Comparison of ENCODE assay signal across 9 mouse cellular contexts in the genomic region with DNA sequence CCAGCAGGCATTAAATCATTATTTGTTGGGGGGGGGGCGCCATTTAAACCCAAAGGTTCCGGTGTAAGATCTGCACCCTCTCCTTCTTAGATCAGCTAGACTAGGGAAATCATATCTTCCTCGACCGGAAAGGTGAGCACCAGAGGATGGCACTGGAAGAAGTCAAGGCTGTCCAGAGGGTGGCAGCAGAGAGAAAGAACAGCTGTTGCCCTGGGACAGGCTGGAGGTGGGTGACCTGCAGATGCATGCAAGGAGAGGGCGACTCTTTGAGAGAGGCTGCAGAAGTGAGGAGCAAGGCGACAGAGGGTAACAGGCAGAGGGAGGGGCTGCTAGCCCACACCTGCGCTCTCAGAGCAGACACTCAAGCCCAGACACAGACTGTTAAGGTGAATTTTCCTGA. TPM values are rescaled to one million over a fixed set of nuclear protein-coding genes. Genes with fewer than 3 reads are reported as not detected.
DNase-seq lines count a peak whose midpoint lies in the region; ATAC-seq and TF ChIP-seq lines count a peak whose summit lies in the region.
"Had no signal": no experiment of that assay in that cellular context is flagged by ENCODE, and none has a peak within 500 bp of the region (broad histone marks: within the 10 kb centered on the region; RNA-seq: fewer than 3 reads in every experiment).

No protein-coding gene starts in this region.

- H3K4me3 ChIP-seq in liver, postnatal 0 days (ENCODE audit: low read depth, low read length), result no peak overlapping the region
- no peak overlapping the region for H3K4me3 ChIP-seq in neural tube, embryonic 13.5 days
- H3K4me3 ChIP-seq: liver, embryonic 15.5 days had no signal

- no peaks in the 10 kb centered on the region for H3K36me3 ChIP-seq in liver, postnatal 0 days (replicated peaks; ENCODE audit: insufficient read depth, low read length)
- H3K36me3 ChIP-seq in neural tube, embryonic 13.5 days, result no peaks in the 10 kb centered on the region
- H3K36me3 ChIP-seq: liver, embryonic 15.5 days had no signal

- no peak overlapping the region for H3K4me2 ChIP-seq in liver, postnatal 0 days (ENCODE audit: low read depth, low read length)
- no peak overlapping the region for H3K4me2 ChIP-seq in neural tube, embryonic 13.5 days
- H3K4me2 ChIP-seq: liver, embryonic 15.5 days had no signal

- no peak overlapping the region for H3K27ac ChIP-seq in liver, postnatal 0 days (ENCODE audit: low read depth)
- H3K27ac ChIP-seq in neural tube, embryonic 13.5 days (replicated peaks), result no peak overlapping the region
- H3K27ac ChIP-seq: liver, embryonic 15.5 days had no signal

- no peak for TF ChIP-seq EP300 in liver, postnatal 0 days (IDR thresholded peaks at IDR 0.05; ENCODE audit: low read depth)

- H3K9me3 ChIP-seq in liver, postnatal 0 days (ENCODE audit: low read length), result no peaks in the 10 kb centered on the region
- H3K9me3 ChIP-seq in neural tube, embryonic 13.5 days, result peaks cover 4% of the 10 kb centered on the region; the same call in 1 of the 2 replicates
- H3K9me3 ChIP-seq: liver, embryonic 15.5 days had no signal

- peak; percentile 49 for ATAC-seq in liver, postnatal 0 days
- ATAC-seq in neural tube, embryonic 13.5 days (ENCODE audit: low read depth), result peak; percentile 57

- peak; percentile 34 to 62 for DNase-seq in layer of hippocampus, postnatal 10 days (ENCODE audit: low spot score in 2 of 2)
- no peak for DNase-seq in layer of hippocampus, postnatal 14 days (ENCODE audit: low spot score in 2 of 2)
- peak; percentile 52 for DNase-seq in cerebellum, adult 8-10 months
- peak; percentile 17 to 25 for DNase-seq in gastrocnemius, adult 8-10 months (ENCODE audit: low spot score in 2 of 2)
- DNase-seq in kidney, adult 11 months, result peak; percentile 40
- peak; percentile 67 for DNase-seq in liver, postnatal 0 days
- peak; percentile 78 to 86 for DNase-seq in thymus, adult 18-20 months

- H3K4me1 ChIP-seq in liver, postnatal 0 days (ENCODE audit: insufficient read depth), result no peaks in the 10 kb centered on the region
- H3K4me1 ChIP-seq in neural tube, embryonic 13.5 days (replicated peaks), result peaks cover 29% of the 10 kb centered on the region
- H3K4me1 ChIP-seq: liver, embryonic 15.5 days had no signal

- no peak overlapping the region for H3K9ac ChIP-seq in liver, postnatal 0 days (replicated peaks)
- H3K9ac ChIP-seq in neural tube, embryonic 13.5 days, result no peak overlapping the region
- H3K9ac ChIP-seq: liver, embryonic 15.5 days had no signal

- peaks cover 5% of the 10 kb centered on the region; the same call in 1 of the 2 replicates for H3K27me3 ChIP-seq in liver, postnatal 0 days (ENCODE audit: insufficient read depth, low read length)
- peaks cover 29% of the 10 kb centered on the region for H3K27me3 ChIP-seq in neural tube, embryonic 13.5 days

- WGBS in liver, postnatal 0 days (ENCODE audit: insufficient replicate concordance), result 10% methylated on average over 7 of the region's 7 CpGs
- WGBS in neural tube, embryonic 13.5 days, result 16% methylated on average over 7 of the region's 7 CpGs

- peak; percentile 80 for TF ChIP-seq CTCF in liver, postnatal 0 days (IDR thresholded peaks at IDR 0.05; ENCODE audit: low read depth)

RNA-seq across cellular contexts. Expression of a gene that starts 8.2 kb away (rescaled TPM):
- total RNA-seq in layer of hippocampus, postnatal 10 days (2021), result 10 to 100 TPM; 59.1 to 64.4 TPM
- 10 to 100 TPM; 56.1 to 65.2 TPM for total RNA-seq in layer of hippocampus, postnatal 14 days (2021)
- 1 to 10 TPM; 1.0 to 4.8 (median 2.0) TPM for total RNA-seq in gastrocnemius, adult 8-10 months (2022)
- polyA plus RNA-seq in liver, postnatal 0 days (2015; fragmentation: Nextera tagmentation; extraction: Ambion mirVana), result 0.26 and 0.35 TPM in 2 replicates
- 81.6 and 93.0 TPM in 2 replicates for polyA plus RNA-seq in neural tube, embryonic 13.5 days (2015; fragmentation: Nextera tagmentation; extraction: Ambion mirVana)

Comparison
In these comparisons a context has a peak if more than half of its experiments do, and no peak if none do; other contexts are left out.
1. DNase-seq: peak in layer of hippocampus, postnatal 10 days (2 of 2), cerebellum, adult 8-10 months (single experiment), gastrocnemius, adult 8-10 months (2 of 2), kidney, adult 11 months (single experiment), liver, postnatal 0 days (single experiment) and thymus, adult 18-20 months (2 of 2); none in layer of hippocampus, postnatal 14 days (0 of 2).
2. RNA of a gene that starts 8.2 kb away (total RNA-seq): 56.1 to 65.2 TPM in layer of hippocampus, postnatal 14 days and 59.1 to 64.4 TPM in layer of hippocampus, postnatal 10 days; 1.0 to 4.8 TPM in gastrocnemius, adult 8-10 months; every median in the first group is over 4 times any median in the second.